Mouse (Mus musculus): ENCODE measurements around the gene Gm6803. TPM values are rescaled to one million over a fixed set of nuclear protein-coding genes. Genes with fewer than 3 reads are reported as not detected.
"Not testable (repeated sequence)": the region's sequence is repeated elsewhere in the genome, so short reads cannot be mapped to it uniquely, and the experiment has no call there.

The Gm6803 gene
- total RNA-seq (2014; rRNA removed): not detected in 2 replicates
- polyA plus RNA-seq (2012; rRNA removed): not detected in 2 replicates

GRCm38 (mm10) chr12:88018671-88019070 lies at the start of gene Gm6803:
Gene Gm6803 (minus strand): TSS chr12:88018771.
- not testable (repeated sequence) for DNase-seq (ENCODE audit: extremely low read depth, low read depth, low spot score); H3K9ac ChIP-seq (ENCODE audit: low read depth, low read length); H3K27me3 ChIP-seq (ENCODE audit: control insufficient read depth, insufficient read depth, low read length); H3K79me2 ChIP-seq (ENCODE audit: control insufficient read depth, insufficient read depth, low read length); H3K36me3 ChIP-seq (ENCODE audit: control insufficient read depth, insufficient read depth, low read length); H3K4me3 ChIP-seq (ENCODE audit: insufficient read depth, low read depth, low read length); H3K27ac ChIP-seq (replicated peaks; ENCODE audit: insufficient read depth, low read depth, low read length); H3K4me1 ChIP-seq (ENCODE audit: control insufficient read depth, insufficient read depth, low read length)
- 60% methylated on average over 2 of the region's 2 CpGs for WGBS

- not testable (repeated sequence) for H3K36me3 ChIP-seq (ENCODE audit: control insufficient read depth, insufficient read depth, low read length); H3K4me1 ChIP-seq (ENCODE audit: control insufficient read depth, insufficient read depth, low read length); H3K4me3 ChIP-seq (ENCODE audit: insufficient read depth, low read depth, low read length); DNase-seq (ENCODE audit: extremely low read depth, low read depth, low spot score); H3K79me2 ChIP-seq (ENCODE audit: control insufficient read depth, insufficient read depth, low read length); H3K27me3 ChIP-seq (ENCODE audit: control insufficient read depth, insufficient read depth, low read length); H3K27ac ChIP-seq (replicated peaks; ENCODE audit: insufficient read depth, low read depth, low read length); H3K9ac ChIP-seq (ENCODE audit: low read depth, low read length)
- WGBS: 58% methylated on average over 1 of the region's 1 CpGs
These were observed 26.7 kb upstream of the Gm6803 start for GRCm38 (mm10) chr12:88045226-88045625.

- not testable (repeated sequence) for H3K36me3 ChIP-seq (ENCODE audit: control insufficient read depth, insufficient read depth, low read length); H3K4me1 ChIP-seq (ENCODE audit: control insufficient read depth, insufficient read depth, low read length); DNase-seq (ENCODE audit: extremely low read depth, low read depth, low spot score); H3K4me3 ChIP-seq (ENCODE audit: insufficient read depth, low read depth, low read length); H3K27me3 ChIP-seq (ENCODE audit: control insufficient read depth, insufficient read depth, low read length); H3K27ac ChIP-seq (replicated peaks; ENCODE audit: insufficient read depth, low read depth, low read length); H3K9ac ChIP-seq (ENCODE audit: low read depth, low read length); H3K79me2 ChIP-seq (ENCODE audit: control insufficient read depth, insufficient read depth, low read length)
- 79% methylated on average over 1 of the region's 1 CpGs for WGBS
These were observed 21.1 kb upstream of the Gm6803 start for GRCm38 (mm10) chr12:88039703-88040102.

GRCm38 (mm10) chr12:88039062-88039461 lies 20.5 kb upstream of the Gm6803 start:
- not testable (repeated sequence) for H3K27me3 ChIP-seq (ENCODE audit: control insufficient read depth, insufficient read depth, low read length); DNase-seq (ENCODE audit: extremely low read depth, low read depth, low spot score); H3K27ac ChIP-seq (replicated peaks; ENCODE audit: insufficient read depth, low read depth, low read length); H3K9ac ChIP-seq (ENCODE audit: low read depth, low read length); H3K4me1 ChIP-seq (ENCODE audit: control insufficient read depth, insufficient read depth, low read length); H3K36me3 ChIP-seq (ENCODE audit: control insufficient read depth, insufficient read depth, low read length); H3K4me3 ChIP-seq (ENCODE audit: insufficient read depth, low read depth, low read length); H3K79me2 ChIP-seq (ENCODE audit: control insufficient read depth, insufficient read depth, low read length)

GRCm38 (mm10) chr12:88032250-88032649 lies 13.7 kb upstream of the Gm6803 start:
- not testable (repeated sequence) for DNase-seq (ENCODE audit: extremely low read depth, low read depth, low spot score); H3K9ac ChIP-seq (ENCODE audit: low read depth, low read length); H3K36me3 ChIP-seq (ENCODE audit: control insufficient read depth, insufficient read depth, low read length); H3K27ac ChIP-seq (replicated peaks; ENCODE audit: insufficient read depth, low read depth, low read length); H3K27me3 ChIP-seq (ENCODE audit: control insufficient read depth, insufficient read depth, low read length); H3K4me3 ChIP-seq (ENCODE audit: insufficient read depth, low read depth, low read length); H3K79me2 ChIP-seq (ENCODE audit: control insufficient read depth, insufficient read depth, low read length); H3K4me1 ChIP-seq (ENCODE audit: control insufficient read depth, insufficient read depth, low read length)
- WGBS: 92% methylated on average over 5 of the region's 5 CpGs

GRCm38 (mm10) chr12:88026704-88027103 lies 8.1 kb upstream of the Gm6803 start, which contains the start of gene Gm2056:
Gene Gm2056 (plus strand): TSS chr12:88027004.
- not testable (repeated sequence) for H3K4me1 ChIP-seq (ENCODE audit: control insufficient read depth, insufficient read depth, low read length); H3K4me3 ChIP-seq (ENCODE audit: insufficient read depth, low read depth, low read length); H3K36me3 ChIP-seq (ENCODE audit: control insufficient read depth, insufficient read depth, low read length); H3K9ac ChIP-seq (ENCODE audit: low read depth, low read length); H3K27ac ChIP-seq (replicated peaks; ENCODE audit: insufficient read depth, low read depth, low read length); DNase-seq (ENCODE audit: extremely low read depth, low read depth, low spot score); H3K79me2 ChIP-seq (ENCODE audit: control insufficient read depth, insufficient read depth, low read length); H3K27me3 ChIP-seq (ENCODE audit: control insufficient read depth, insufficient read depth, low read length)
- WGBS: 74% methylated on average over 1 of the region's 1 CpGs

- not testable (repeated sequence) for H3K36me3 ChIP-seq (ENCODE audit: control insufficient read depth, insufficient read depth, low read length); DNase-seq (ENCODE audit: extremely low read depth, low read depth, low spot score); H3K79me2 ChIP-seq (ENCODE audit: control insufficient read depth, insufficient read depth, low read length); H3K27ac ChIP-seq (replicated peaks; ENCODE audit: insufficient read depth, low read depth, low read length); H3K4me3 ChIP-seq (ENCODE audit: insufficient read depth, low read depth, low read length); H3K9ac ChIP-seq (ENCODE audit: low read depth, low read length); H3K4me1 ChIP-seq (ENCODE audit: control insufficient read depth, insufficient read depth, low read length); H3K27me3 ChIP-seq (ENCODE audit: control insufficient read depth, insufficient read depth, low read length)
- WGBS: 90% methylated on average over 1 of the region's 1 CpGs
These were observed 7.0 kb downstream of the Gm6803 start, which contains the start of gene Gm2075 for GRCm38 (mm10) chr12:88011548-88011947. Gene Gm2075 (plus strand): TSS chr12:88011848.

- not testable (repeated sequence) for H3K4me1 ChIP-seq (ENCODE audit: control insufficient read depth, insufficient read depth, low read length); H3K9ac ChIP-seq (ENCODE audit: low read depth, low read length); H3K27ac ChIP-seq (replicated peaks; ENCODE audit: insufficient read depth, low read depth, low read length); H3K4me3 ChIP-seq (ENCODE audit: insufficient read depth, low read depth, low read length); H3K79me2 ChIP-seq (ENCODE audit: control insufficient read depth, insufficient read depth, low read length); H3K36me3 ChIP-seq (ENCODE audit: control insufficient read depth, insufficient read depth, low read length); DNase-seq (ENCODE audit: extremely low read depth, low read depth, low spot score); H3K27me3 ChIP-seq (ENCODE audit: control insufficient read depth, insufficient read depth, low read length)
- 26% methylated on average over 3 of the region's 3 CpGs for WGBS
These were observed 14.5 kb downstream of the Gm6803 start for GRCm38 (mm10) chr12:88004118-88004517.

- not testable (repeated sequence) for H3K36me3 ChIP-seq (ENCODE audit: control insufficient read depth, insufficient read depth, low read length); H3K4me3 ChIP-seq (ENCODE audit: insufficient read depth, low read depth, low read length); H3K4me1 ChIP-seq (ENCODE audit: control insufficient read depth, insufficient read depth, low read length); H3K9ac ChIP-seq (ENCODE audit: low read depth, low read length); H3K79me2 ChIP-seq (ENCODE audit: control insufficient read depth, insufficient read depth, low read length); H3K27me3 ChIP-seq (ENCODE audit: control insufficient read depth, insufficient read depth, low read length); H3K27ac ChIP-seq (replicated peaks; ENCODE audit: insufficient read depth, low read depth, low read length)
- DNase-seq (ENCODE audit: extremely low read depth, low read depth, low spot score): peak; percentile 43
These were observed 34.6 kb downstream of the Gm6803 start for GRCm38 (mm10) chr12:87984000-87984399.
